Mouse (Mus musculus): ENCODE results near the gene Clcn3. TPM values are rescaled to one million over a fixed set of nuclear protein-coding genes. Genes with fewer than 3 reads are reported as not detected.
"Not testable (repeated sequence)": the region's sequence is repeated elsewhere in the genome, so short reads cannot be mapped to it uniquely, and the experiment has no call there.

Gene Clcn3
- polyA plus RNA-seq (2012; rRNA removed): 69.5 and 71.5 TPM in 2 replicates

GRCm38 (mm10) chr8:60982701-60983687 lies at the start of gene Clcn3:
Clcn3 (minus strand) TSS chr8:60983300.
- peak within 1 kb of the TSS; percentile 78 for H3K4me3 ChIP-seq (ENCODE audit: insufficient read depth, low read length)
- no peak within 1 kb of the TSS for H3K27ac ChIP-seq (ENCODE audit: insufficient read depth, low read length)
- TF ChIP-seq CTCF (IDR thresholded peaks at IDR 0.05; ENCODE audit: extremely low read depth, insufficient read depth, low read length) (no peak), POLR2A (IDR thresholded peaks at IDR 0.05; ENCODE audit: extremely low read depth, insufficient read depth, low read length) (peak; percentile 93)
- H3K4me1 ChIP-seq (ENCODE audit: control insufficient read depth, insufficient read depth, low read length): no peaks in the 10 kb centered on the region; the same call in 1 of the 2 replicates

DNA sequence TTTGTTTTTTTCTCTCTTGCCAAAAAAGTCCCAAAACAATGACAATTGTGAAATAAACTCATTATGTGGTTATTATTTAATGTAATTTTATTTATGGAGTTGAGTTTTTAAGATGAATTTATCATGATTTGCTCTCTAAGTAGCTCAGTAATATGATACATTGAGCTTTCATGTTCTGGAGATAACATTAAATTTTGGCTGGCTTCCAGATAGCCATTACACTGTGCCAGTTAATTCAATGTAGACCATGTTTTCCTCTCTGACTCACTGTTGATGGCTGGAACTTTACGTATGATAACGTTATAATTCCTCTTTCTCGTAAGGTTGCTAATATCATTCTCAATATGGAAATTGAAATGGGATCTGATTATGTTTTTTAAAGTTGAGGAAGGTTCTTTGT lies 13.4 kb upstream of the Clcn3 start:
- peaks cover 2% of the 10 kb centered on the region; the same call in 1 of the 2 replicates for H3K4me1 ChIP-seq (ENCODE audit: control insufficient read depth, insufficient read depth, low read length)
- no peak for TF ChIP-seq POLR2A (IDR thresholded peaks at IDR 0.05; ENCODE audit: extremely low read depth, insufficient read depth, low read length)
- no peak for TF ChIP-seq CTCF (IDR thresholded peaks at IDR 0.05; ENCODE audit: extremely low read depth, insufficient read depth, low read length)

DNA sequence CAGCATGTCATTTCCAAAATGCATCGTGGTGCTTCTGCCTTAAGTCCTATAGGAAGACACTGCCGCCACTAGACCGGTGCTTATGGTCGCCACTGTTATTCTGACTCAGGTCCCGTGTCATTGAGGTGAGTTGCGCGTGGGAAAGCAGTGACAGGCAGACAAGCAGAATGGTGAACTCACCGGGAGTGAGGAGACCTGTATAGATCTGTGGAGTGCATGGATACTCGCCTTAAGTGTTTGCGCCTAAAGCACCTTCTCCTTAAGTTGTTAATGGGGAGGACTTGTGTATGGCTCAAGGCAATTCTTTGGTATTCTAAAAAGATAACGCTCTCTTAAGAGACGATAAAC lies 10.5 kb upstream of the Clcn3 start:
- TF ChIP-seq POLR2A (IDR thresholded peaks at IDR 0.05; ENCODE audit: extremely low read depth, insufficient read depth, low read length): no peak
- no peak for TF ChIP-seq CTCF (IDR thresholded peaks at IDR 0.05; ENCODE audit: extremely low read depth, insufficient read depth, low read length)
- Histone ChIP-seq H3K4me1 (ENCODE audit: control insufficient read depth, insufficient read depth, low read length) (peaks cover 2% of the 10 kb centered on the region; the same call in 1 of the 2 replicates), H3K4me3 (ENCODE audit: insufficient read depth, low read length) (peak overlapping the region; percentile 83), H3K27ac (ENCODE audit: insufficient read depth, low read length) (peak overlapping the region; percentile 55; the same call in 1 of the 2 replicates)

More for the DNA sequence above, 13.4 kb upstream of the Clcn3 start:
- Histone ChIP-seq H3K27ac (ENCODE audit: insufficient read depth, low read length) (no peak overlapping the region), H3K4me3 (ENCODE audit: insufficient read depth, low read length) (no peak overlapping the region)

DNA sequence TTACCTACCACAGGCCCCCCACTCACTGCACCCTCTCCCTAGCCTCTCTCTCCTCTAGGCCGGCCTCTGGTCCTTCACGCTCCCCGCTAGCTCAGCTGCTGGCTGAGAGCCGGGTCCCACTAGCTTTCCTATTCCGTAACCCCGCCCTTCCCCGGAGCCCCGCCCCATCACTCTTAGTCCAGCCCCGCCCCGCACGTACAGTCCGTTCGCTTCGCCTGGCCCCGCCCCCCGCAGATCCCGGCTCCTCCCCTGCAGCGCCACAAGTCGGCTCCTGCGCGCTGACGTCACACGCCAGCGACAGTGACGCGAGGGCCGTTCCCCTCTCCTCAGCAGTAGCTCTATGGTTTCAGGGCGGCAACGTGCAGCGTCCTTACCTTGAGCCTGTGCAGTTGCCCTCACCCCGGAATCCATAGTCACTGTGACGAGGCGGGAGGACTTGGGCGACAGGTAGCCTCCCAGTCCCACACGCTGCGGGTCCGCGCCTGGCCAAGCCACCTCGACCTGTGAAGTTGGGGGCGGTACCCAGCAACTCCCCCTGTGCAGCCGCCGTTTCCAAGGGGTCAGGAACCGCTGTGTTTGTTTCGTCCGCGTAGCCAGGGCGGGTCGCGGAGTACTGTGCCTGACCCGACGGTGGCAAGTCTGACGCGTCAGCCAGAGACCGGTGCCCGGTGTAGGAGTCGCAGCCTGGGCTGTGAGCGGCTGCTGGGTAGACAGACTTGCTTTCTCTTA lies 10.0 kb upstream of the Clcn3 start, which contains the start of gene Nek1:
Gene Nek1 (plus strand): TSS at position 286 of the 729 bp plus-strand sequence.
- peak; percentile 91 for TF ChIP-seq POLR2A (IDR thresholded peaks at IDR 0.05; ENCODE audit: extremely low read depth, insufficient read depth, low read length)
- no peak for TF ChIP-seq CTCF (IDR thresholded peaks at IDR 0.05; ENCODE audit: extremely low read depth, insufficient read depth, low read length)
- peaks cover 2% of the 10 kb centered on the region; the same call in 1 of the 2 replicates for H3K4me1 ChIP-seq (ENCODE audit: control insufficient read depth, insufficient read depth, low read length)
- peak within 1 kb of the TSS; percentile 55 for H3K27ac ChIP-seq (ENCODE audit: insufficient read depth, low read length)

DNA sequence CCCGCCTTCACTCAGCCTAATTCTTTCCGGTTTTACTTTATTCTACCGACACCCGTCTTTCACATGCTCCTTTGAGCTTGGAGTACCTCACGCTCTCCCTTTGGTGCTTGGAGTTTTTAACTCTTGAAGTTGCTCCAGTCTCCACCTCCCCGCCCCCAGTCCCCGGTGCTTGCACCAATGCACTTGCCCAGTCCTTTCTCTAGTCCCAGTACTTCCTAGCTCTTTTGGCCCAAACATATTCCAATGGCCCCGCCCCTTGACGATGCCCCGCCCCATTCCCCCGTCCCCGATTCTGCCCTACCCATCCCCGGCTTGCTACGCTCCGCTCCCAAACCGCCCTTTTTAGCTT lies 9.4 kb upstream of the Clcn3 start:
- 0 out of 2 replicates have a peak overlapping the region, but pooled peaks have one; percentile 46 for H3K27ac ChIP-seq (ENCODE audit: insufficient read depth, low read length)
- no peak for TF ChIP-seq POLR2A (IDR thresholded peaks at IDR 0.05; ENCODE audit: extremely low read depth, insufficient read depth, low read length)
- no peak for TF ChIP-seq CTCF (IDR thresholded peaks at IDR 0.05; ENCODE audit: extremely low read depth, insufficient read depth, low read length)

More for the DNA sequence above, 10.0 kb upstream of the Clcn3 start, which contains the start of gene Nek1:
- peak within 1 kb of the TSS; percentile 83 for H3K4me3 ChIP-seq (ENCODE audit: insufficient read depth, low read length)

DNA sequence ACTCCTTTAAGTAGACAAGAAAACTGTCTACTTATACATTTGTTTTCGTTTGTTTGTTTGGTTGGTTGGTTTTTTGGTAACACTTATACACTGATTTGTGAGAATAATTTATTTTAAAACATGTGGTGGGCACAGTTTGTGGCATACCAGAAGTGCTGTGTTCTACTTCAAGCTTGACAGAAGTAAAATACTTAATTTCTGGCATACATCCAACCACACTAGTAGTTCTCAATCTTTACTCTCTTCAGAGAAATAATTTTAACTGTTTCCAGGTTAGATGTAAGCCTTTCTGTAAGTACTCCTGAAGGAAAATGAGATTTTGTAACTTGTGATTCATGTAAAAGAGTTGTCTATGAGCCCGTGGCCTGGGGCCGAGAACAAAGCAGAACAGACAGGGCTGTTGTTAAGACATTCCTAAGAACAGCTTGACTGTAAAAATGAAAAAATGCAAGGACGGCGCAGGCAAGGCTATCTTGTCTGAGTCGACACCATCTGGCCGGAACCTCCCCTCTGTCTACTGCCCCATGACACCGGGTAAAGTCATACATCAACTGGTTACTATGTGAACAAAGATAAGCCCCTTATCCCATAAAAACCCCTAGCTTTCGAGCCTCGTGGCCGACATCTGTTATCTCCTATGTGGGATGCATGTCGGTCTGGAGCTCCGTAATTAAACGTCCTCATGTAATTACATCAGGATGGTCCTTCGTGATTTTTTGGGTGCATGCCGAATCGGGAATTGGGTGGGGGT lies 1.3 kb upstream of the Clcn3 start:
- not testable (repeated sequence) for H3K4me3 ChIP-seq (ENCODE audit: insufficient read depth, low read length); H3K4me1 ChIP-seq (ENCODE audit: control insufficient read depth, insufficient read depth, low read length); H3K27ac ChIP-seq (ENCODE audit: insufficient read depth, low read length)

More for the DNA sequence above, 9.4 kb upstream of the Clcn3 start:
- Histone ChIP-seq H3K4me3 (ENCODE audit: insufficient read depth, low read length) (peak overlapping the region; percentile 83), H3K4me1 (ENCODE audit: control insufficient read depth, insufficient read depth, low read length) (peaks cover 2% of the 10 kb centered on the region; the same call in 1 of the 2 replicates)

DNA sequence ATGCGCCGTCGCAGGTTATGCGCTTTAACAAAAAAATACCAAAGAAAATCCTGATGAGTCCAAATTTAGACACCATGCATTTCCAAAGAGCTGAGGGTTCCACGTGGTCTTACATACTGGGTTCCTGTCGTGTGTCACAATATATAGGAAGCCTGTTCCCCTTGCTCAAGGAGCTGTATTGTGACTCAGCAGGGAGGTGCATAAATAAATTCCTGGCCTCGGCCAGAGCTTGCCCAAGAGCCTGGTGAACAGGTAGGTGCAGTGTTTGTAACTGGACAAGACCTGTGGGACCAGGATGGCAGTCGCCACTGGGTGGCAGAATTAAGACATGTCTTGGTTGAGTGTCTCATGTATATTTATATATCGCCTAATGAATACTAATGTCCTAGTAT lies 584 bp upstream of the Clcn3 start:
- TF ChIP-seq CTCF (IDR thresholded peaks at IDR 0.05; ENCODE audit: extremely low read depth, insufficient read depth, low read length) (peak; percentile 42), POLR2A (IDR thresholded peaks at IDR 0.05; ENCODE audit: extremely low read depth, insufficient read depth, low read length) (no peak)
- no peak overlapping the region for H3K27ac ChIP-seq (ENCODE audit: insufficient read depth, low read length)
- H3K4me3 ChIP-seq (ENCODE audit: insufficient read depth, low read length): peak overlapping the region; percentile 78
- no peaks in the 10 kb centered on the region; the same call in 1 of the 2 replicates for H3K4me1 ChIP-seq (ENCODE audit: control insufficient read depth, insufficient read depth, low read length)

DNA sequence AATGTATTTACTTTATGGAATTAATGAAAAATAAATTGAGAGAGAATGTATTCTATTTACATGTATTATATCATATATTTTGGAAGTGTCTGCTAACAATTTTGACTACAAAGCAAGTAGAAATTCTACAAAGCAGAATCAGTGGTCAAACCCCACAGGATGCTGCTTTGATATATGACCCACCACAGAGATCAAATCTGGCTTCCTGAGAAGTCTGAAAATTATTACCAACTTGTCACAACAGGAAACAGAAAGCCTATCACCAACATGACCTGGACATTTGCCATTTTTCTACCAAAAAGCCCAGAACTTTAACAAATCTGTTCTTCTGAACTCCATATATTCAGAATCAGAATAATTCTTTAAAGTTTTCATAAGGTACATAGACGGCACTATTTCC lies 1.7 kb downstream of the Clcn3 start:
- H3K27ac ChIP-seq (ENCODE audit: insufficient read depth, low read length): no peak overlapping the region
- TF ChIP-seq POLR2A (IDR thresholded peaks at IDR 0.05; ENCODE audit: extremely low read depth, insufficient read depth, low read length): no peak
- TF ChIP-seq CTCF (IDR thresholded peaks at IDR 0.05; ENCODE audit: extremely low read depth, insufficient read depth, low read length): no peak
- peaks cover 1% of the 10 kb centered on the region; the same call in 1 of the 2 replicates for H3K4me1 ChIP-seq (ENCODE audit: control insufficient read depth, insufficient read depth, low read length)
- H3K4me3 ChIP-seq (ENCODE audit: insufficient read depth, low read length): no peak overlapping the region

GRCm38 (mm10) chr8:60978496-60978895 lies 4.6 kb downstream of the Clcn3 start:
- no peak overlapping the region for H3K4me3 ChIP-seq (ENCODE audit: insufficient read depth, low read length)

More at GRCm38 (mm10) chr8:60978496-60978895, 4.6 kb downstream of the Clcn3 start:
- TF ChIP-seq CTCF (IDR thresholded peaks at IDR 0.05; ENCODE audit: extremely low read depth, insufficient read depth, low read length): no peak
- Histone ChIP-seq H3K27ac (ENCODE audit: insufficient read depth, low read length) (no peak overlapping the region), H3K4me1 (ENCODE audit: control insufficient read depth, insufficient read depth, low read length) (peaks cover 3% of the 10 kb centered on the region; the same call in 1 of the 2 replicates)

Measured in cortical plate, adult 2 months (tissue).